Mouse (Mus musculus): Measurements from ENCODE around the gene Tmem256. TPM values are rescaled to one million over a fixed set of nuclear protein-coding genes. Genes with fewer than 3 reads are reported as not detected.

Tmem256 gene
- polyA plus RNA-seq, 1 experiment from 2014 or later = 294 TPM

DNA sequence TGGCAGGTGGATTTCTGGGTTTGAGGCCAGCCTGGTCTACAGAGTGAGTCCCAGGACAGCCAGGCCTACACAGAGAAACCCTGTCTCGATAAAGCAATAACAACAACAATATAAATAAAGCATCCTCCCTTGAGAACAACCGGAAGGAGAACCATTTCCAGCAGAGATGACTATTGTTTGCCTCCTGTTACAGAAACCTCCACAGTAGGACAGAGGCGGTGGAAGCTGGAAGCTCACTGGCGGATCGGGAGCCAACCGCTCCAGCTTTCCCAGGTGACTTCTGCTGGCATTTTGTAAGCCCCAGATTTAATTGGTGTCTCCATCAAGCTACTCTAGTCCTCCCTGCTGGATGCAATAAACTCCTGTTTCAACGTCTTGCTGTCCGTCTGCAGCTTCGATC is 27.2 kb downstream of the Tmem256 start:
- Histone ChIP-seq H3K9me3 (replicated peaks; ENCODE audit: control insufficient read depth, low read length) (no peaks in the 10 kb centered on the region), H3K36me3 (replicated peaks; ENCODE audit: control insufficient read depth, insufficient read depth, low read depth, low read length) (no peaks in the 10 kb centered on the region), H3K4me2 (ENCODE audit: low read depth, low read length) (no peak overlapping the region), H3K9ac (replicated peaks; ENCODE audit: low read length) (no peak overlapping the region), H3K4me3 (ENCODE audit: low read depth, low read length) (no peak overlapping the region), H3K27me3 (ENCODE audit: control insufficient read depth, insufficient read depth, low read length) (no peaks in the 10 kb centered on the region), H3K27ac (replicated peaks; ENCODE audit: low read depth, low read length) (no peak overlapping the region), H3K4me1 (ENCODE audit: control insufficient read depth, insufficient read depth, low read length) (no peaks in the 10 kb centered on the region)
- no peak for ATAC-seq (replicated peaks; ENCODE audit: insufficient number of reproducible peaks, low FRiP score, low TSS enrichment, low read depth)
- 88% methylated on average over 9 of the region's 9 CpGs for WGBS
- no peak for DNase-seq (ENCODE audit: low spot score)

- Histone ChIP-seq H3K36me3 (replicated peaks; ENCODE audit: control insufficient read depth, insufficient read depth, low read depth, low read length) (no peaks in the 10 kb centered on the region), H3K27me3 (ENCODE audit: control insufficient read depth, insufficient read depth, low read length) (no peaks in the 10 kb centered on the region), H3K9me3 (replicated peaks; ENCODE audit: control insufficient read depth, low read length) (no peaks in the 10 kb centered on the region), H3K4me2 (ENCODE audit: low read depth, low read length) (no peak overlapping the region), H3K4me1 (ENCODE audit: control insufficient read depth, insufficient read depth, low read length) (no peaks in the 10 kb centered on the region), H3K27ac (replicated peaks; ENCODE audit: low read depth, low read length) (no peak overlapping the region), H3K9ac (replicated peaks; ENCODE audit: low read length) (no peak overlapping the region), H3K4me3 (ENCODE audit: low read depth, low read length) (no peak overlapping the region)
- no peak for ATAC-seq (replicated peaks; ENCODE audit: insufficient number of reproducible peaks, low FRiP score, low TSS enrichment, low read depth)
- DNase-seq (ENCODE audit: low spot score) = no peak
- WGBS = 71% methylated on average over 9 of the region's 9 CpGs
Observed at GRCm38 (mm10) chr11:69867335-69867734, 29.0 kb downstream of the Tmem256 start.

DNA sequence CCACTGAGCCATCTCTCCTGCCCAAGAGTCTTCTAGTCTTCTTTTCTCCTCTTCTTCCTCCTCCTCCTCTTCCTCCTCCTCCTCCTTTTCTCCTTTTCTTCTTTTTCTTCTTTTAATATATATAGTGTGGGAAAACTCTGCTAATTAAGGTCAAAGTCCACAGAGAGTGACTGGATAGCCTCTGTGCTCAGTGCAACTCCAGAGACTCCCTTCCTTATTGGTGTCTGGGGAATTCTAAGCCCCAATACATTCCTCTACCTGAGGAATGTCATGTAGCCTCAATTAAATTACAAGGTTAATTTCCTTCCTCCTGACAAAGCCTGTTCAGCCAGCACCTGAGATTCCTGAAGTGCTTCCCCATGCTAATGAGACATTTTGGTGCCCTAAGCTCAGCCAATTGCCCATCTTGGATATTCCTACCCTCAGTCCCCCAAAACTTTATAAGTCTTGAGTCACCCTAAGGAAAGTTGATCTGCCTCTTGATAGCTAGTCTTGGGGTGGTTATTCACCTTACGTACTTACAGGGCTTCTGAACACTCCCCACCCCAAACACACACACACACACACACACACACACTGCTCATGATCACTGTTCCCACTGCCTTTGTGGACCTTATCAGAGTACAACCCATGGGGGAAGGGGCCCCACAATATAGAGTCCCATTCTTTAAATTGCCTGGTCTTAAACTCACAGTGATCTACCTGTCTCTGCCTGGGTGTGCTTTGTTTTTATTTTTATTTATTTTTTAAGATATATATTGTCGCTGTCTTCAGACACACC is 32.2 kb downstream of the Tmem256 start:
- no peak overlapping the region for H3K4me3 ChIP-seq (ENCODE audit: low read depth, low read length)
- no peak overlapping the region for H3K27ac ChIP-seq (replicated peaks; ENCODE audit: low read depth, low read length)
- H3K9ac ChIP-seq (replicated peaks; ENCODE audit: low read length) = no peak overlapping the region
- H3K9me3 ChIP-seq (replicated peaks; ENCODE audit: control insufficient read depth, low read length) = no peaks in the 10 kb centered on the region
- ATAC-seq (replicated peaks; ENCODE audit: insufficient number of reproducible peaks, low FRiP score, low TSS enrichment, low read depth) (no peak), DNase-seq (ENCODE audit: low spot score) (no peak)
- H3K36me3 ChIP-seq (replicated peaks; ENCODE audit: control insufficient read depth, insufficient read depth, low read depth, low read length) = no peaks in the 10 kb centered on the region
- no peak overlapping the region for H3K4me2 ChIP-seq (ENCODE audit: low read depth, low read length)
- 82% methylated on average over 2 of the region's 2 CpGs for WGBS
- H3K4me1 ChIP-seq (ENCODE audit: control insufficient read depth, insufficient read depth, low read length) = no peaks in the 10 kb centered on the region
- H3K27me3 ChIP-seq (ENCODE audit: control insufficient read depth, insufficient read depth, low read length) = no peaks in the 10 kb centered on the region

DNA sequence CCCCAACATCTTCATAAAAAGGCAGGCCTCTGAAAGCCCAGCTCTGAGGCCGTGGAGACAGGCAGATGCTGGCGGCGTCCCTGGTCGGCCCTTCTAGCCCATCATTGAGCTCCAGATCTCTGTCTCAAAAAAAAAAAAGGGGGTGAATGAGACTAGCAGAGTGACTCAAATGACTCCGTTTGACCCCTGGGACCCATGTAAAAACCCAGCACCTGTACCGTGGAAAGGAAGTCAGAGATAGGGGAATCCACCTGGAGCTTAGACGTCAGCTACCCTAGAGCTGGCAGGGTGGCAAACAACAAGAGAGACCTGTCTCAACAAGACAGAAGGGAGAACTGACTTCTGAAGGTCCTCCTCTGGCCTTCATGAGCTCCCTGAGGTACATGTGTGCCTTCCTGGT is 33.5 kb downstream of the Tmem256 start:
- Histone ChIP-seq H3K4me1 (ENCODE audit: control insufficient read depth, insufficient read depth, low read length) (no peaks in the 10 kb centered on the region), H3K9me3 (replicated peaks; ENCODE audit: control insufficient read depth, low read length) (no peaks in the 10 kb centered on the region), H3K4me3 (ENCODE audit: low read depth, low read length) (no peak overlapping the region), H3K36me3 (replicated peaks; ENCODE audit: control insufficient read depth, insufficient read depth, low read depth, low read length) (no peaks in the 10 kb centered on the region), H3K27ac (replicated peaks; ENCODE audit: low read depth, low read length) (no peak overlapping the region), H3K9ac (replicated peaks; ENCODE audit: low read length) (no peak overlapping the region), H3K4me2 (ENCODE audit: low read depth, low read length) (no peak overlapping the region), H3K27me3 (ENCODE audit: control insufficient read depth, insufficient read depth, low read length) (no peaks in the 10 kb centered on the region)
- WGBS = 83% methylated on average over 7 of the region's 7 CpGs
- DNase-seq (ENCODE audit: low spot score) (no peak), ATAC-seq (replicated peaks; ENCODE audit: insufficient number of reproducible peaks, low FRiP score, low TSS enrichment, low read depth) (no peak)

GRCm38 (mm10) chr11:69872451-69872850 is 34.1 kb downstream of the Tmem256 start:
- Histone ChIP-seq H3K4me3 (ENCODE audit: low read depth, low read length) (no peak overlapping the region), H3K4me2 (ENCODE audit: low read depth, low read length) (no peak overlapping the region), H3K36me3 (replicated peaks; ENCODE audit: control insufficient read depth, insufficient read depth, low read depth, low read length) (no peaks in the 10 kb centered on the region), H3K27ac (replicated peaks; ENCODE audit: low read depth, low read length) (no peak overlapping the region), H3K4me1 (ENCODE audit: control insufficient read depth, insufficient read depth, low read length) (peaks cover 3% of the 10 kb centered on the region; the same call in 1 of the 2 replicates), H3K9ac (replicated peaks; ENCODE audit: low read length) (no peak overlapping the region), H3K9me3 (replicated peaks; ENCODE audit: control insufficient read depth, low read length) (no peaks in the 10 kb centered on the region), H3K27me3 (ENCODE audit: control insufficient read depth, insufficient read depth, low read length) (no peaks in the 10 kb centered on the region)
- DNase-seq (ENCODE audit: low spot score) (no peak), ATAC-seq (replicated peaks; ENCODE audit: insufficient number of reproducible peaks, low FRiP score, low TSS enrichment, low read depth) (no peak)
- 91% methylated on average over 4 of the region's 4 CpGs for WGBS

DNA sequence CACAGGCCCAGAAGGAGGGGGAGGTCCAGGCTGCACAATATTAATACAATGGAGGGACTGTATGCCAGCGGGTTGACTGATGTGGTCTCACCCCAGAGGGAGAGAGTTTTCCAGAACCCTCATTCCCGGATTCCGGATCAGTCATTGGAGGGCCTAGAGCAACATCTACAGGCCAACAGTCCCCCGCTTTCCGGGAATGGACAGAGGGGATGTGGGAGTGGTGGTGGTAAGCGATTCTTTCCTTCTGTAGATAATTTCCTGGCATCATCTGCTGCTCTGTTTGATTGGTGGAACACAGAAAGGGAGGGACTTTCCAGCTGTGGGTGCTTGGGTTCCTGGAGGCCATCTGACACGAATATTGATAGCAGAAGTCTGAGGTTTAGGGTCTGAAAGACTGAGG is 37.9 kb downstream of the Tmem256 start:
- Histone ChIP-seq H3K4me2 (ENCODE audit: low read depth, low read length) (no peak overlapping the region), H3K9ac (replicated peaks; ENCODE audit: low read length) (no peak overlapping the region; the same call in 1 of the 2 replicates), H3K27ac (replicated peaks; ENCODE audit: low read depth, low read length) (no peak overlapping the region; the same call in 1 of the 2 replicates), H3K9me3 (replicated peaks; ENCODE audit: control insufficient read depth, low read length) (no peaks in the 10 kb centered on the region), H3K4me1 (ENCODE audit: control insufficient read depth, insufficient read depth, low read length) (peaks cover 3% of the 10 kb centered on the region; the same call in 1 of the 2 replicates), H3K4me3 (ENCODE audit: low read depth, low read length) (no peak overlapping the region), H3K36me3 (replicated peaks; ENCODE audit: control insufficient read depth, insufficient read depth, low read depth, low read length) (no peaks in the 10 kb centered on the region), H3K27me3 (ENCODE audit: control insufficient read depth, insufficient read depth, low read length) (no peaks in the 10 kb centered on the region)
- no peak for ATAC-seq (replicated peaks; ENCODE audit: insufficient number of reproducible peaks, low FRiP score, low TSS enrichment, low read depth)
- 55% methylated on average over 7 of the region's 7 CpGs for WGBS
- DNase-seq (ENCODE audit: low spot score) = no peak

GRCm38 (mm10) chr11:69876867-69877266 is 38.6 kb downstream of the Tmem256 start:
- peak; percentile 49; the same call in 1 of the 2 replicates for ATAC-seq (replicated peaks; ENCODE audit: insufficient number of reproducible peaks, low FRiP score, low TSS enrichment, low read depth)

DNA sequence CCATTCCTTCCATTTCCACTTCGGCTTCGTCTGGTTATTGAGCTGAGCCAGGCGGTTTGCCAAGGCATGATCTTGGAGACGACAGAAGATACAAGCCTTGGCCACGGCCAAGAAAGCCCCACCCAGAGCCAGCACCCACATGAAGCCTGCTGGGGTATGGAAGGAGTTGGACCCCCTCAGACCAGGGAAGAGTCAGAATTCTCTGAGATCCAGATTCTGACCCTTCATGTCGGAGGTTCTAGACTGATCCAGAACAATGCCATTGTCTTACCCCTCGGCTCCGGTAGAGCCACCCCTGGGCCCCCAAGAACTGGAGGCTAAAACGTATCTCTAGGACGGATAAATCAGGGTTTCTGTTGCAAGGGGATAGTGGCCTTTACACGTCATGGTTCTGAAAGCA is 39.6 kb downstream of the Tmem256 start, which contains the start of gene Tmem95:
TSS of gene Tmem95 (minus strand) at position 141 of the 400 bp plus-strand sequence.
- Histone ChIP-seq H3K27me3 (ENCODE audit: control insufficient read depth, insufficient read depth, low read length) (no peaks in the 10 kb centered on the region), H3K4me1 (ENCODE audit: control insufficient read depth, insufficient read depth, low read length) (peaks cover 5% of the 10 kb centered on the region; the same call in 1 of the 2 replicates), H3K9ac (replicated peaks; ENCODE audit: low read length) (no peak within 1 kb of the TSS; the same call in 1 of the 2 replicates), H3K4me3 (ENCODE audit: low read depth, low read length) (0 out of 2 replicates have a peak within 1 kb of the TSS, but pooled peaks have one; percentile 3), H3K4me2 (ENCODE audit: low read depth, low read length) (peak within 1 kb of the TSS; percentile 25; the same call in 1 of the 2 replicates), H3K36me3 (replicated peaks; ENCODE audit: control insufficient read depth, insufficient read depth, low read depth, low read length) (no peaks in the 10 kb centered on the region), H3K27ac (replicated peaks; ENCODE audit: low read depth, low read length) (no peak within 1 kb of the TSS), H3K9me3 (replicated peaks; ENCODE audit: control insufficient read depth, low read length) (no peaks in the 10 kb centered on the region)
- no peak for DNase-seq (ENCODE audit: low spot score)
- no peak for ATAC-seq (replicated peaks; ENCODE audit: insufficient number of reproducible peaks, low FRiP score, low TSS enrichment, low read depth)
- WGBS = 92% methylated on average over 11 of the region's 11 CpGs

More at GRCm38 (mm10) chr11:69876867-69877266, 38.6 kb downstream of the Tmem256 start:
- under 1% methylated on average over 12 of the region's 12 CpGs for WGBS
- no peak overlapping the region for H3K27ac ChIP-seq (replicated peaks; ENCODE audit: low read depth, low read length)
- no peak overlapping the region; the same call in 1 of the 2 replicates for H3K9ac ChIP-seq (replicated peaks; ENCODE audit: low read length)
- 0 out of 2 replicates have a peak overlapping the region, but pooled peaks have one; percentile 3 for H3K4me3 ChIP-seq (ENCODE audit: low read depth, low read length)
- peaks cover 5% of the 10 kb centered on the region; the same call in 1 of the 2 replicates for H3K4me1 ChIP-seq (ENCODE audit: control insufficient read depth, insufficient read depth, low read length)
- H3K9me3 ChIP-seq (replicated peaks; ENCODE audit: control insufficient read depth, low read length) = no peaks in the 10 kb centered on the region
- H3K36me3 ChIP-seq (replicated peaks; ENCODE audit: control insufficient read depth, insufficient read depth, low read depth, low read length) = no peaks in the 10 kb centered on the region
- H3K27me3 ChIP-seq (ENCODE audit: control insufficient read depth, insufficient read depth, low read length) = no peaks in the 10 kb centered on the region
- peak; percentile 89 for DNase-seq (ENCODE audit: low spot score)
- peak overlapping the region; percentile 25; the same call in 1 of the 2 replicates for H3K4me2 ChIP-seq (ENCODE audit: low read depth, low read length)
